Mouse (Mus musculus) layer of hippocampus, adult 9-11 months (tissue): Measurements from ENCODE around the gene Gm49510.

Source experiments
- DNase-seq: peaks from one replicate; pipeline ENCODE4 v3.0.0; 2022

The Gm49510 gene

DNA sequence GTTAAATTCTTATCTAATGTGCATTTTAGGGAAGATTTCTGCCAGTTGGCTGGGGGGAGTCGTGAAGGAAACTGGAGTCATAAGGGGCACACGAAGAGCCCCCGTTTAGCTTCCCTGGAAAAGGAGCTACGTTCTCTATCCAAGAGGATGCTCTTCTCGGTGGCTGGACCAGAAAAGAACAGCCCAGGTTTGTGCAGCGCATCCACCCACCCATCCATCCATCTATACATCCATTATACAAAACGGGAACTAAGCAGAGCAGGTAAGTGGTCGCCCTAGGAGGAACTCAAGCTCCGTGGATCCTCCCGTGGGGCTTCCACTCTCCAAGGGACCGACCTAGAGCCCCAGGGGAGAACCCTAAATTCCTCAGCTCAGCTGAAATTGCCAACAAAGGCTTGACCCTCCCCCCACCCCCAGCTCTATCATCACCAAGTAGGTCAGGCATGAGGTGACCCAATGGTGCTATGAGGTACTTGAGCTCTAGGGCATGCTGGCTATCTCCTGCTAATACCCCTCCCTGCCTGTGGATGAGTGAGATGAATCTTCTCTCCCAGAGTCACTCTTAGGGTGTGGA is 48.8 kb downstream of the Gm49510 start:
- DNase-seq, result no peak

- DNase-seq, result no peak
Measured at GRCm38 (mm10) chr15:78948883-78949282, 49.4 kb downstream of the Gm49510 start.

GRCm38 (mm10) chr15:78955663-78956062 is 56.2 kb downstream of the Gm49510 start:
- no peak for DNase-seq

GRCm38 (mm10) chr15:78956351-78956750 is 56.9 kb downstream of the Gm49510 start:
- no peak for DNase-seq

GRCm38 (mm10) chr15:78957021-78957420 is 57.6 kb downstream of the Gm49510 start:
- no peak for DNase-seq

- DNase-seq, result no peak
Measured at GRCm38 (mm10) chr15:78959537-78959936, 60.1 kb downstream of the Gm49510 start.

DNA sequence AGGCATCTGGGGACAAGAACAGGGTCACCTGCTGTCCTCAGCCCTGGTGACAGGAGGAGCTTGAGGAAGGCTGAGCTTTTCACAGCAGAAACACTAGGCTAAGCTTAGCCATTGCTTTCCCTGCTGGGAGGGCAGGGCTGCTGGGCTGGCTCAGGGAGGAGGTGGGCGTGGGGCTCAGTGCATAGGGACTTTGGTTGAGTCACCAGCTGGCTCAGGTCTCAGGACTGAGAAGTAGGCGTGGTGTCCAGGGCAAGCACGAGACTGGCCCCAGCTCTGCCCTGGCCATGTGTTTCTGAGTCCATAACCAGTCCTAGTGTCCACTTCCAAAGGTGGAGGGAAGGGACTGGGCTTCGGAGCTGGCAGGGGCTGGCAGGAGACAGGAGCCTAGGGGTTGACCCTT is 60.6 kb downstream of the Gm49510 start:
- DNase-seq, result no peak

DNA sequence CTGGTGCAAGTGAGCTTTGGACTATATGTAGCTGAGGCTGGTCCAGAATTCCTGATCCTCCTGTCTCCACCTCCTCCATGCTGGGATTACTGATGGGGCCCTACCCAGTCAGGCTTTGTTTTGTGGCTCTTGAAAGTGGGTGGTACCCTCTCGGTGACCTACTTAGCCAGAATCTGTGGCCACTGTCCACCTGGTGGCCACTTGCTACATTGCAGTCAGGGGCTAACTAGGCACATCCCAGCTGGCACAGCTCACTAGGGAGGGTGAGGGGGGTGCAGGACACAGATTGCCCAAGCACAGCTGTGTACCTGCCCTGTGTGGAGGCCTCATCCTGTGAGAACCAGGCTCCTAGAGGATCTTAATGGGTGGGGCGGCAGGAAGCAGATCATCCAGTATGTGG is 63.4 kb downstream of the Gm49510 start:
- no peak for DNase-seq
